Comparison of ENCODE assay signal across 8 mouse cellular contexts in genomic region chr5:85586727-85587126, GRCm38 (mm10).
DNase-seq lines count a peak whose midpoint lies in the region; ATAC-seq lines count a peak whose summit lies in the region.

No protein-coding gene starts in this region.

- no peak for ATAC-seq in kidney, embryonic 14.5 days (ENCODE audit: low FRiP score, low TSS enrichment)
- ATAC-seq in embryonic facial prominence, embryonic 14.5 days (ENCODE audit: low read depth): no peak
- no peak for ATAC-seq in monocyte, adult 5-6 weeks (replicated peaks; ENCODE audit: insufficient number of reproducible peaks, low FRiP score, low TSS enrichment, poor library complexity, severe bottlenecking)

- no peak overlapping the region for H3K4me3 ChIP-seq in kidney, embryonic 14.5 days (ENCODE audit: low read length)
- H3K4me3 ChIP-seq in embryonic facial prominence, embryonic 14.5 days (ENCODE audit: low read depth, low read length): no peak overlapping the region

- no peak overlapping the region for H3K4me2 ChIP-seq in kidney, embryonic 14.5 days (replicated peaks; ENCODE audit: low read depth, low read length)
- H3K4me2 ChIP-seq in embryonic facial prominence, embryonic 14.5 days (ENCODE audit: low read depth, low read length): no peak overlapping the region

- no peaks in the 10 kb centered on the region for H3K4me1 ChIP-seq in kidney, embryonic 14.5 days (ENCODE audit: control insufficient read depth, insufficient read depth, low read length)
- no peaks in the 10 kb centered on the region for H3K4me1 ChIP-seq in embryonic facial prominence, embryonic 14.5 days (ENCODE audit: control insufficient read depth, insufficient read depth, low read length)

- no peak overlapping the region for H3K27ac ChIP-seq in kidney, embryonic 14.5 days (ENCODE audit: low read depth, low read length)
- H3K27ac ChIP-seq in embryonic facial prominence, embryonic 14.5 days (replicated peaks; ENCODE audit: low read depth, low read length): no peak overlapping the region

- no peak overlapping the region for H3K9ac ChIP-seq in kidney, embryonic 14.5 days (ENCODE audit: low read depth, low read length)
- no peak overlapping the region for H3K9ac ChIP-seq in embryonic facial prominence, embryonic 14.5 days (ENCODE audit: low read depth, low read length)

- no peaks in the 10 kb centered on the region for H3K27me3 ChIP-seq in kidney, embryonic 14.5 days (ENCODE audit: control insufficient read depth, insufficient read depth, low read length)
- H3K27me3 ChIP-seq in embryonic facial prominence, embryonic 14.5 days (replicated peaks; ENCODE audit: control insufficient read depth, insufficient read depth, low read length): no peaks in the 10 kb centered on the region

- WGBS in kidney, embryonic 14.5 days: 23% methylated on average over 3 of the region's 3 CpGs
- WGBS in embryonic facial prominence, embryonic 14.5 days: 32% methylated on average over 3 of the region's 3 CpGs

- no peaks in the 10 kb centered on the region for H3K36me3 ChIP-seq in kidney, embryonic 14.5 days (ENCODE audit: control insufficient read depth, insufficient read depth, low read length)
- no peaks in the 10 kb centered on the region for H3K36me3 ChIP-seq in embryonic facial prominence, embryonic 14.5 days (ENCODE audit: control insufficient read depth, insufficient read depth, low read length)

- no peaks in the 10 kb centered on the region for H3K9me3 ChIP-seq in kidney, embryonic 14.5 days (ENCODE audit: control insufficient read depth, low read length)
- no peaks in the 10 kb centered on the region for H3K9me3 ChIP-seq in embryonic facial prominence, embryonic 14.5 days (ENCODE audit: control insufficient read depth, low read length)

- peak; percentile 7 to 37 for DNase-seq in adrenal gland, adult (ENCODE audit: inconsistent age in 2 of 2, low spot score in 1 of 2)
- no peak for DNase-seq in adrenal gland, postnatal 4 days (ENCODE audit: low spot score in 2 of 2)
- DNase-seq in kidney, adult 9 months: peak; percentile 8
- DNase-seq in Muller cell, postnatal 12 days (ENCODE audit: inconsistent ontology term): peak; percentile 55
- DNase-seq in embryonic facial prominence, embryonic 14.5 days (ENCODE audit: low spot score): peak; percentile 20
- peak; percentile 8 to 18 for DNase-seq in lung, postnatal 4 days

Comparison
In these comparisons a context has a peak if more than half of its experiments do, and no peak if none do; other contexts are left out.
1. DNase-seq: peak in adrenal gland, adult (2 of 2), kidney, adult 9 months (single experiment), Muller cell, postnatal 12 days (single experiment), embryonic facial prominence, embryonic 14.5 days (single experiment) and lung, postnatal 4 days (2 of 2); none in adrenal gland, postnatal 4 days (0 of 2).